9 mouse cellular contexts compared by ENCODE assay signal in the genomic region with DNA sequence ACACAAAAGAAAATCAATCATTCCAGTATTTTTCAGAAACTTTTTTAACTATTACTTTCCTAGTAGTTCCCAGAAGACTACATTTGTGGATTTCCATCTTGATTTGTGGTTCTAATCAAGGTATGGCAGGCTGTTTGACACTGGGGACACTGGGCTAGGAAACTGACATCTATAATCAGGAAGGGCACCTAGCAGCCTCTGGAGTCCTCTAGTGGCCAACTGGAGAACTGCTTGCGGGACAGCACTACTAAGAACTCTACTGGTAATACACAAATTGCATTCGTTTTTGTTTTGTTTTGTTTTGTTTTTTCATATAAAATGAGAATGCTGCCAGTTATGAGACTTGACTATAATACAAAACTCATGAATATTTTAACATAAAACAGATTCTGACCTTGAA.
A peak's percentile ranks its signal among the peaks of the same experiment; 100 is the strongest.
DNase-seq lines count a peak whose midpoint lies in the region; ATAC-seq lines count a peak whose summit lies in the region.
"Had no signal": no experiment of that assay in that cellular context is flagged by ENCODE, and none has a peak within 500 bp of the region (broad histone marks: within the 10 kb centered on the region; RNA-seq: fewer than 3 reads in every experiment).

No protein-coding gene starts in this region.

- no peak overlapping the region for H3K27ac ChIP-seq in midbrain, embryonic 14.5 days (replicated peaks; ENCODE audit: low read depth, low read length)
- no peak overlapping the region for H3K27ac ChIP-seq in midbrain, embryonic 13.5 days
- H3K27ac ChIP-seq in hindbrain, embryonic 14.5 days = no peak overlapping the region
- no peak overlapping the region for H3K27ac ChIP-seq in limb, embryonic 10.5 days
- H3K27ac ChIP-seq: neural tube, embryonic 13.5 days had no signal

- no peak overlapping the region for H3K4me3 ChIP-seq in midbrain, embryonic 14.5 days (replicated peaks; ENCODE audit: low read depth, low read length)
- no peak overlapping the region for H3K4me3 ChIP-seq in midbrain, embryonic 13.5 days (replicated peaks)
- no peak overlapping the region for H3K4me3 ChIP-seq in hindbrain, embryonic 14.5 days (replicated peaks; ENCODE audit: low read length)
- no peak overlapping the region for H3K4me3 ChIP-seq in limb, embryonic 10.5 days
- H3K4me3 ChIP-seq: neural tube, embryonic 13.5 days had no signal

- no peak overlapping the region for H3K4me2 ChIP-seq in midbrain, embryonic 14.5 days (ENCODE audit: low read length)
- H3K4me2 ChIP-seq in midbrain, embryonic 13.5 days (replicated peaks) = no peak overlapping the region
- H3K4me2 ChIP-seq in hindbrain, embryonic 14.5 days (replicated peaks) = no peak overlapping the region
- H3K4me2 ChIP-seq: neural tube, embryonic 13.5 days had no signal

- peak; percentile 88 for DNase-seq in midbrain, embryonic 14.5 days
- DNase-seq in adrenal gland, adult 18-20 months (ENCODE audit: low spot score in 2 of 2) = peak; percentile 58 to 66
- peak; percentile 80 for DNase-seq in embryo, embryonic 10.5 days (ENCODE audit: low spot score)
- DNase-seq in hindbrain, embryonic 14.5 days (ENCODE audit: low spot score) = peak; percentile 85
- DNase-seq in limb, embryonic 10.5 days (ENCODE audit: low spot score) = peak; percentile 71
- DNase-seq in right cerebral cortex, adult 18-20 months = peak; percentile 52
- DNase-seq in yolk sac, embryonic 10.5 days (ENCODE audit: low spot score) = peak; percentile 17

- H3K4me1 ChIP-seq in midbrain, embryonic 14.5 days (ENCODE audit: control insufficient read depth, insufficient read depth, low read length) = no peaks in the 10 kb centered on the region
- H3K4me1 ChIP-seq in midbrain, embryonic 13.5 days (replicated peaks) = no peaks in the 10 kb centered on the region
- H3K4me1 ChIP-seq in hindbrain, embryonic 14.5 days (replicated peaks; ENCODE audit: control insufficient read depth, insufficient read depth, low read length) = no peaks in the 10 kb centered on the region
- H3K4me1 ChIP-seq in limb, embryonic 10.5 days = no peaks in the 10 kb centered on the region
- H3K4me1 ChIP-seq: neural tube, embryonic 13.5 days had no signal

- ATAC-seq in midbrain, embryonic 14.5 days (ENCODE audit: low FRiP score, low TSS enrichment) = no peak
- ATAC-seq in midbrain, embryonic 13.5 days = no peak
- ATAC-seq in hindbrain, embryonic 14.5 days (ENCODE audit: low FRiP score) = no peak

- no peaks in the 10 kb centered on the region for H3K9me3 ChIP-seq in midbrain, embryonic 14.5 days (ENCODE audit: control insufficient read depth, low read length)
- no peaks in the 10 kb centered on the region for H3K9me3 ChIP-seq in midbrain, embryonic 13.5 days
- no peaks in the 10 kb centered on the region for H3K9me3 ChIP-seq in hindbrain, embryonic 14.5 days (ENCODE audit: control insufficient read depth, low read length)
- no peaks in the 10 kb centered on the region for H3K9me3 ChIP-seq in limb, embryonic 10.5 days (replicated peaks)
- H3K9me3 ChIP-seq: neural tube, embryonic 13.5 days had no signal

- no peak overlapping the region for H3K9ac ChIP-seq in midbrain, embryonic 14.5 days (replicated peaks; ENCODE audit: low read length)
- H3K9ac ChIP-seq in midbrain, embryonic 13.5 days (replicated peaks) = no peak overlapping the region
- no peak overlapping the region for H3K9ac ChIP-seq in hindbrain, embryonic 14.5 days
- H3K9ac ChIP-seq: neural tube, embryonic 13.5 days had no signal

- WGBS in midbrain, embryonic 14.5 days = 17% methylated on average over 2 of the region's 2 CpGs
- WGBS in midbrain, embryonic 13.5 days = 17% methylated on average over 2 of the region's 2 CpGs
- 38% methylated on average over 2 of the region's 2 CpGs for WGBS in hindbrain, embryonic 14.5 days
- 34% methylated on average over 2 of the region's 2 CpGs for whole genome bisulfite sequencing in limb, embryonic 10.5 days

- no peaks in the 10 kb centered on the region for H3K27me3 ChIP-seq in midbrain, embryonic 14.5 days (ENCODE audit: control insufficient read depth, insufficient read depth, low read length)
- H3K27me3 ChIP-seq in midbrain, embryonic 13.5 days = no peaks in the 10 kb centered on the region
- no peaks in the 10 kb centered on the region for H3K27me3 ChIP-seq in hindbrain, embryonic 14.5 days (ENCODE audit: control insufficient read depth, insufficient read depth, low read length)
- no peaks in the 10 kb centered on the region for H3K27me3 ChIP-seq in limb, embryonic 10.5 days (ENCODE audit: low read depth, poor library complexity, severe bottlenecking)
- H3K27me3 ChIP-seq: neural tube, embryonic 13.5 days had no signal

- no peaks in the 10 kb centered on the region for H3K36me3 ChIP-seq in midbrain, embryonic 14.5 days (ENCODE audit: control insufficient read depth, insufficient read depth, low read length)
- H3K36me3 ChIP-seq in midbrain, embryonic 13.5 days = no peaks in the 10 kb centered on the region
- H3K36me3 ChIP-seq in hindbrain, embryonic 14.5 days (replicated peaks; ENCODE audit: control insufficient read depth, insufficient read depth) = 0 out of 2 replicates have a peak, but pooled peaks cover 6% of the 10 kb centered on the region
- H3K36me3 ChIP-seq in limb, embryonic 10.5 days = no peaks in the 10 kb centered on the region
- H3K36me3 ChIP-seq: neural tube, embryonic 13.5 days had no signal

Comparison
In these comparisons a context has a peak if more than half of its experiments do, and no peak if none do; other contexts are left out.
1. DNase-seq: peak in every context shown above with its lines; median percentile 88 in midbrain, embryonic 14.5 days; 85 in hindbrain, embryonic 14.5 days; 80 in embryo, embryonic 10.5 days; 71 in limb, embryonic 10.5 days; 62 in adrenal gland, adult 18-20 months; 52 in right cerebral cortex, adult 18-20 months; 17 in yolk sac, embryonic 10.5 days.